Mouse (Mus musculus): ENCODE measurements around the gene Cdca4.

GRCm38 (mm10) chr12:112806044-112806443, 23.2 kb downstream of the Cdca4 start:
- TF ChIP-seq CTCF (IDR thresholded peaks at IDR 0.05; ENCODE audit: extremely low read depth, insufficient read length, insufficient replicate concordance, low read depth, low read length) (no peak), POLR2A (IDR thresholded peaks at IDR 0.05; ENCODE audit: low read depth, low read length) (no peak)
